Mouse (Mus musculus): Measurements from ENCODE around the gene Clec10a.

DNA sequence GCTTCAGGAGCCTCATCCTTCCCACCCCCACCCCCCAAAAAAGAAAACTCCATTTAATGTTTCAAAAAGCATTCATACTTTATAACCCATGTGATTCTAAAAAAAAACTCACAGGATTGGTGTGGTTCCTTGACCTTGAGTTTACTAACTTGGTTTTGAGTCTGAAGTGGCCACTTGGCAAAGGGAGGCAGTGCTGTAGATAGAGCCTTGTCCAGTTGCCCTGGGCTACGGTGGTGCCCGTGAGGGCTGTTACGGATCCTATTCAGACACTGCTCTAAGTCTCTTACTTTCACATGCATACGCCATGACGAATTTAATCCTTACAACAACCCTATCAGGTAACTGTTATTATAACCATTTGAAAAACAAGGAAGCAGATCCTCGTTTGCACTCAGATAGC, 56.0 kb downstream of the Clec10a start:
- TF ChIP-seq CTCF (conservative IDR thresholded peaks at IDR 0.05; ENCODE audit: low read length) (no peak), POU5F1 (IDR thresholded peaks at IDR 0.05; ENCODE audit: borderline replicate concordance, low read length) (no peak), NANOG (IDR thresholded peaks at IDR 0.05; ENCODE audit: borderline replicate concordance, low read length) (no peak)

Data from E14TG2a.4 (cell line).